Mouse (Mus musculus) kidney, embryonic 14.5 days (tissue): Measurements from ENCODE around the gene Zfp97. TPM values are rescaled to one million over a fixed set of nuclear protein-coding genes. Genes with fewer than 3 reads are reported as not detected.
"Not testable (repeated sequence)": the region's sequence is repeated elsewhere in the genome, so short reads cannot be mapped to it uniquely, and the experiment has no call there.

Source experiments
- ATAC-seq: fragments of 200-750 bp; cut with Nextera tagmentation; 2 replicates; pipeline ENCODE4 v1.8.0; 2017; ENCODE audit warnings: moderate number of reproducible peaks, mild to moderate bottlenecking, moderate TSS enrichment, moderate library complexity; ENCODE audit not compliant: low FRiP score, low TSS enrichment
- H3K27ac ChIP-seq: fragments of 300-500 bp; sonication (generic); 2 replicates; pipeline ENCODE4 v1.5.1; 2014; ENCODE audit warnings: low read depth, mild to moderate bottlenecking, low read length, moderate library complexity, mixed read lengths
- H3K27me3 ChIP-seq: fragments of 300-500 bp; sonication (generic); 2 replicates; pipeline ENCODE4 v1.6.1; 2014; ENCODE audit warnings: mild to moderate bottlenecking, low read length; ENCODE audit not compliant: control insufficient read depth, insufficient read depth
- H3K36me3 ChIP-seq: fragments of 300-500 bp; sonication (generic); 2 replicates; pipeline ENCODE4 v1.6.1; 2014; ENCODE audit warnings: low read length, mixed read lengths; ENCODE audit not compliant: control insufficient read depth, insufficient read depth
- H3K4me1 ChIP-seq: fragments of 300-500 bp; sonication (generic); 2 replicates; pipeline ENCODE4 v1.6.1; 2014; ENCODE audit warnings: low read length, mixed read lengths; ENCODE audit not compliant: control insufficient read depth, insufficient read depth
- H3K4me2 ChIP-seq: fragments of 300-500 bp; sonication (generic); replicated peaks from 2 replicates; pipeline ENCODE4 v1.6.1; 2014; ENCODE audit warnings: low read depth, mild to moderate bottlenecking, low read length
- H3K4me3 ChIP-seq: fragments of 300-500 bp; sonication (generic); 2 replicates; pipeline ENCODE4 v1.5.1; 2014; ENCODE audit warnings: mild to moderate bottlenecking, low read length
- H3K9ac ChIP-seq: fragments of 300-500 bp; sonication (generic); 2 replicates; pipeline ENCODE4 v1.6.1; 2014; ENCODE audit warnings: low read depth, mild to moderate bottlenecking, low read length, moderate library complexity
- H3K9me3 ChIP-seq: fragments of 300-500 bp; sonication (generic); 2 replicates; pipeline ENCODE4 v1.6.1; 2016; ENCODE audit warnings: low read length; ENCODE audit not compliant: control insufficient read depth
- WGBS: fragments of 180-500 bp; shearing (Covaris S2); extraction: QIAGEN DNeasy Blood & Tissue Kit; methylation state at CpG from one replicate; pipeline ENCODE4 v1.1.7; 2014; 5-methylcytosine and 5-hydroxymethylcytosine counted together
- polyA plus RNA-seq: library from polyadenylated mRNA; unstranded; fragments of >200 nt; fragmentation: Nextera tagmentation; extraction: Ambion mirVana; gene quantifications from 2 replicates; pipeline ENCODE4 v1.2.1, GENCODE M21; 2014

Gene Zfp97
- 9.1 and 10.1 TPM in 2 replicates for polyA plus RNA-seq

GRCm38 (mm10) chr17:17120830-17121502 is at the start of gene Zfp97:
Gene Zfp97 (plus strand): TSS chr17:17121415.
- not testable (repeated sequence) for H3K4me1 ChIP-seq
- WGBS = no CpG with 5 or more reads among the region's 8 CpGs

GRCm38 (mm10) chr17:17178757-17179413 is 57.7 kb downstream of the Zfp97 start:
- H3K4me2 ChIP-seq, H3K36me3 ChIP-seq, H3K27ac ChIP-seq, H3K4me1 ChIP-seq, H3K4me3 ChIP-seq, H3K9ac ChIP-seq, H3K9me3 ChIP-seq, H3K27me3 ChIP-seq: not testable (repeated sequence)
- no CpG with 5 or more reads among the region's 8 CpGs for WGBS
- ATAC-seq = peak; percentile 100

More at GRCm38 (mm10) chr17:17120830-17121502, at the start of gene Zfp97:
- not testable (repeated sequence) for H3K27me3 ChIP-seq, H3K9ac ChIP-seq, H3K27ac ChIP-seq, H3K36me3 ChIP-seq, H3K4me3 ChIP-seq, H3K9me3 ChIP-seq, H3K4me2 ChIP-seq
- ATAC-seq = peak; percentile 99

- peaks cover 16% of the 10 kb centered on the region for H3K9me3 ChIP-seq
- not testable (repeated sequence) for H3K9ac ChIP-seq, H3K4me3 ChIP-seq, H3K36me3 ChIP-seq, ATAC-seq, H3K27ac ChIP-seq, H3K27me3 ChIP-seq, H3K4me2 ChIP-seq, H3K4me1 ChIP-seq
Observed at GRCm38 (mm10) chr17:17194761-17195160, 73.5 kb downstream of the Zfp97 start.

DNA sequence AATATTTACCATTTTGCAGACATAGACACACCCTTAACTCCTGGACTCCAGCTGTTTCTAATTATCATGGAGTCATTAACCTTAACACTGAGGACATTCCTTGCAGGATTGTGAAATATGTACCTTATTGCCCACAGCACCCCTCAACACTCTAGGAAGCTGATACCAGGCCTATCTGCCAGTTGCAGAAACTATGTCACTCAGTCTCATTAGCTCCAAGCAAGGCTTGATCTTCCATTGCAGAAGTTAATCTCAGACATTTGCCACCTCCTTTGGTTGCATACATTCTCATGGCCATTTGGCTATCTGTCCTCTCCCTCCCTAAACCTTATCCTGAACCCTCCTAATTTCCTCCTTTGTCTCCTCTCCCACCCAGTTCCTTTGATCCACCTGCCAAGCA is 74.0 kb downstream of the Zfp97 start:
- Histone ChIP-seq H3K4me2 (no peak overlapping the region), H3K9me3 (peaks cover 19% of the 10 kb centered on the region), H3K4me3 (no peak overlapping the region), H3K9ac (no peak overlapping the region), H3K4me1 (no peaks in the 10 kb centered on the region), H3K27ac (no peak overlapping the region), H3K27me3 (no peaks in the 10 kb centered on the region), H3K36me3 (no peaks in the 10 kb centered on the region)
- no peak for ATAC-seq

- H3K4me2 ChIP-seq, H3K27ac ChIP-seq, H3K36me3 ChIP-seq, H3K4me3 ChIP-seq, H3K9ac ChIP-seq, H3K4me1 ChIP-seq, ATAC-seq, H3K27me3 ChIP-seq: not testable (repeated sequence)
- WGBS = 96% methylated on average over 3 of the region's 3 CpGs
- peaks cover 25% of the 10 kb centered on the region for H3K9me3 ChIP-seq
Observed at GRCm38 (mm10) chr17:17196111-17196510, 74.9 kb downstream of the Zfp97 start.

Other genes starting within 250 kb of the Zfp97 start
- 7.5 and 7.8 TPM in 2 replicates for gene Zfp960, start 57.3 kb upstream of the Zfp97 start, polyA plus RNA-seq